Mouse (Mus musculus) limb, embryonic 13.5 days (tissue): Measurements from ENCODE around the gene Gm17428. TPM values are rescaled to one million over a fixed set of nuclear protein-coding genes. Genes with fewer than 3 reads are reported as not detected.
"Not testable (repeated sequence)": the region's sequence is repeated elsewhere in the genome, so short reads cannot be mapped to it uniquely, and the experiment has no call there.

Experiments used
- ATAC-seq: fragments of 200-750 bp; cut with Nextera tagmentation; 2 replicates; pipeline ENCODE4 v1.8.0; 2017; ENCODE audit warnings: low read depth, moderate number of reproducible peaks, moderate TSS enrichment; ENCODE audit not compliant: low FRiP score
- H3K27ac ChIP-seq: fragments of 300-500 bp; sonication (generic); 2 replicates; pipeline ENCODE4 v1.5.1; 2015; ENCODE audit warnings: inconsistent platforms, mild to moderate bottlenecking, moderate library complexity
- H3K27me3 ChIP-seq: fragments of 300-500 bp; sonication (generic); 2 replicates; pipeline ENCODE4 v1.6.1; 2015; ENCODE audit warnings: mild to moderate bottlenecking, inconsistent platforms
- H3K36me3 ChIP-seq: fragments of 300-500 bp; sonication (generic); 2 replicates; pipeline ENCODE4 v1.6.1; 2015; ENCODE audit warnings: inconsistent platforms, mild to moderate bottlenecking, moderate library complexity
- H3K4me1 ChIP-seq: fragments of 300-500 bp; sonication (generic); 2 replicates; pipeline ENCODE4 v1.6.1; 2015; ENCODE audit warnings: inconsistent platforms
- H3K4me2 ChIP-seq: fragments of 300-500 bp; sonication (generic); replicated peaks from 2 replicates; pipeline ENCODE4 v1.6.1; 2015; ENCODE audit warnings: inconsistent platforms, mild to moderate bottlenecking, moderate library complexity
- H3K4me3 ChIP-seq: fragments of 300-500 bp; sonication (generic); 2 replicates; pipeline ENCODE4 v1.5.1; 2015; ENCODE audit warnings: moderate library complexity, mild to moderate bottlenecking, inconsistent platforms
- H3K9ac ChIP-seq: fragments of 300-500 bp; sonication (generic); 2 replicates; pipeline ENCODE4 v1.6.1; 2015; ENCODE audit warnings: mild to moderate bottlenecking, inconsistent platforms
- H3K9me3 ChIP-seq: fragments of 300-500 bp; sonication (generic); 2 replicates; pipeline ENCODE4 v1.6.1; 2016; ENCODE audit warnings: inconsistent platforms
- WGBS: fragments of 180-500 bp; shearing (Covaris S2); methylation state at CpG from one replicate; pipeline ENCODE4 v1.1.7; 2015; 5-methylcytosine and 5-hydroxymethylcytosine counted together
- polyA plus RNA-seq: library from polyadenylated mRNA; unstranded; fragments of >200 nt; fragmentation: Nextera tagmentation; extraction: Ambion mirVana; gene quantifications from 2 replicates; pipeline ENCODE4 v1.2.1, GENCODE M21; 2015

The Gm17428 gene
- polyA plus RNA-seq, 1 experiment from 2014 or later: not detected

- no peaks in the 10 kb centered on the region for H3K9me3 ChIP-seq
- no peak overlapping the region for H3K4me2 ChIP-seq
- H3K4me1 ChIP-seq: peaks cover 10% of the 10 kb centered on the region; the same call in 1 of the 2 replicates
- no peak for ATAC-seq
- H3K4me3 ChIP-seq: no peak overlapping the region
- H3K9ac ChIP-seq: no peak overlapping the region
- H3K27me3 ChIP-seq: peaks cover 7% of the 10 kb centered on the region; the same call in 1 of the 2 replicates
- H3K27ac ChIP-seq: no peak overlapping the region
- H3K36me3 ChIP-seq: no peaks in the 10 kb centered on the region
- 80% methylated on average over 3 of the region's 3 CpGs for WGBS
Measured at GRCm38 (mm10) chr14:54967874-54968273, 8.9 kb upstream of the Gm17428 start.

- H3K27me3 ChIP-seq: peaks cover 7% of the 10 kb centered on the region; the same call in 1 of the 2 replicates
- no peak overlapping the region for H3K9ac ChIP-seq
- ATAC-seq: no peak
- no peaks in the 10 kb centered on the region for H3K9me3 ChIP-seq
- peaks cover 10% of the 10 kb centered on the region; the same call in 1 of the 2 replicates for H3K4me1 ChIP-seq
- no peaks in the 10 kb centered on the region for H3K36me3 ChIP-seq
- no peak overlapping the region for H3K4me2 ChIP-seq
- no peak overlapping the region for H3K27ac ChIP-seq
- no peak overlapping the region for H3K4me3 ChIP-seq
Measured at GRCm38 (mm10) chr14:54968344-54968743, 8.4 kb upstream of the Gm17428 start.

- not testable (repeated sequence) for H3K27me3 ChIP-seq, ATAC-seq, H3K4me2 ChIP-seq, H3K9me3 ChIP-seq, H3K27ac ChIP-seq, H3K4me3 ChIP-seq, H3K9ac ChIP-seq, H3K36me3 ChIP-seq, H3K4me1 ChIP-seq
- 90% methylated on average over 11 of the region's 11 CpGs for WGBS
Measured at GRCm38 (mm10) chr14:54972786-54973185, 3.9 kb upstream of the Gm17428 start.

GRCm38 (mm10) chr14:54974068-54974791 is 2.5 kb upstream of the Gm17428 start:
- H3K27ac ChIP-seq: no peak overlapping the region
- H3K4me3 ChIP-seq: no peak overlapping the region
- WGBS: 76% methylated on average over 6 of the region's 6 CpGs
- no peak for ATAC-seq
- no peaks in the 10 kb centered on the region for H3K4me1 ChIP-seq
- no peaks in the 10 kb centered on the region for H3K36me3 ChIP-seq
- no peaks in the 10 kb centered on the region for H3K9me3 ChIP-seq
- no peak overlapping the region for H3K9ac ChIP-seq
- H3K4me2 ChIP-seq: no peak overlapping the region
- H3K27me3 ChIP-seq: peaks cover 2% of the 10 kb centered on the region; the same call in 1 of the 2 replicates

- WGBS: 85% methylated on average over 8 of the region's 8 CpGs
- peaks cover 2% of the 10 kb centered on the region; the same call in 1 of the 2 replicates for H3K27me3 ChIP-seq
- H3K4me1 ChIP-seq: no peaks in the 10 kb centered on the region
- H3K36me3 ChIP-seq: no peaks in the 10 kb centered on the region
- H3K9ac ChIP-seq: no peak overlapping the region
- no peaks in the 10 kb centered on the region for H3K9me3 ChIP-seq
- ATAC-seq: no peak
- no peak overlapping the region for H3K27ac ChIP-seq
- H3K4me3 ChIP-seq: no peak overlapping the region
- H3K4me2 ChIP-seq: no peak overlapping the region
Measured at GRCm38 (mm10) chr14:54978664-54979063, 1.9 kb downstream of the Gm17428 start.

- ATAC-seq: no peak
- no peak overlapping the region for H3K27ac ChIP-seq
- no peaks in the 10 kb centered on the region for H3K4me1 ChIP-seq
- H3K4me3 ChIP-seq: no peak overlapping the region
- no peak overlapping the region for H3K9ac ChIP-seq
- H3K9me3 ChIP-seq: no peaks in the 10 kb centered on the region
- WGBS: 92% methylated on average over 7 of the region's 7 CpGs
- no peaks in the 10 kb centered on the region; the same call in 1 of the 2 replicates for H3K27me3 ChIP-seq
- H3K4me2 ChIP-seq: no peak overlapping the region
- H3K36me3 ChIP-seq: no peaks in the 10 kb centered on the region
Measured at GRCm38 (mm10) chr14:54981934-54982333, 5.2 kb downstream of the Gm17428 start.

GRCm38 (mm10) chr14:54988350-54988874 is 11.7 kb downstream of the Gm17428 start:
- not testable (repeated sequence) for ATAC-seq, H3K36me3 ChIP-seq, H3K4me3 ChIP-seq, H3K9me3 ChIP-seq, H3K27me3 ChIP-seq, H3K4me1 ChIP-seq, H3K4me2 ChIP-seq, H3K9ac ChIP-seq, H3K27ac ChIP-seq
- WGBS: 95% methylated on average over 9 of the region's 9 CpGs

- Histone ChIP-seq H3K4me2 (no peak overlapping the region), H3K27ac (no peak overlapping the region), H3K4me1 (no peaks in the 10 kb centered on the region), H3K9ac (no peak overlapping the region), H3K36me3 (no peaks in the 10 kb centered on the region), H3K9me3 (no peaks in the 10 kb centered on the region), H3K27me3 (no peaks in the 10 kb centered on the region), H3K4me3 (no peak overlapping the region)
- no peak for ATAC-seq
- WGBS: 90% methylated on average over 13 of the region's 13 CpGs
Measured at GRCm38 (mm10) chr14:54988882-54989281, 12.1 kb downstream of the Gm17428 start.

- H3K27me3 ChIP-seq: no peaks in the 10 kb centered on the region
- no peak for ATAC-seq
- WGBS: 86% methylated on average over 8 of the region's 8 CpGs
Measured at GRCm38 (mm10) chr14:54989886-54990441, 13.2 kb downstream of the Gm17428 start.

GRCm38 (mm10) chr14:54992196-54992595 is 15.5 kb downstream of the Gm17428 start:
- H3K4me1 ChIP-seq: peaks cover 6% of the 10 kb centered on the region; the same call in 1 of the 2 replicates
- no peaks in the 10 kb centered on the region for H3K36me3 ChIP-seq
- no peak overlapping the region for H3K9ac ChIP-seq
- no peak overlapping the region for H3K4me3 ChIP-seq
- H3K27me3 ChIP-seq: no peaks in the 10 kb centered on the region
- no peak overlapping the region for H3K4me2 ChIP-seq
- no peaks in the 10 kb centered on the region for H3K9me3 ChIP-seq
- no peak for ATAC-seq
- H3K27ac ChIP-seq: no peak overlapping the region
- 89% methylated on average over 10 of the region's 10 CpGs for WGBS

More at GRCm38 (mm10) chr14:54989886-54990441, 13.2 kb downstream of the Gm17428 start:
- Histone ChIP-seq H3K9me3 (no peaks in the 10 kb centered on the region), H3K36me3 (no peaks in the 10 kb centered on the region), H3K4me3 (no peak overlapping the region), H3K27ac (no peak overlapping the region), H3K9ac (no peak overlapping the region), H3K4me1 (no peaks in the 10 kb centered on the region; the same call in 1 of the 2 replicates), H3K4me2 (no peak overlapping the region)

GRCm38 (mm10) chr14:54993636-54994035 is 16.9 kb downstream of the Gm17428 start:
- H3K4me1 ChIP-seq: peaks cover 6% of the 10 kb centered on the region; the same call in 1 of the 2 replicates
- 72% methylated on average over 10 of the region's 10 CpGs for WGBS
- no peaks in the 10 kb centered on the region for H3K9me3 ChIP-seq
- no peak overlapping the region for H3K4me2 ChIP-seq
- no peak overlapping the region for H3K27ac ChIP-seq
- no peak overlapping the region for H3K9ac ChIP-seq
- ATAC-seq: no peak
- H3K4me3 ChIP-seq: no peak overlapping the region
- H3K36me3 ChIP-seq: no peaks in the 10 kb centered on the region
- no peaks in the 10 kb centered on the region for H3K27me3 ChIP-seq

- H3K4me2 ChIP-seq: no peak within 1 kb of the TSS
- no peak within 1 kb of the TSS for H3K4me3 ChIP-seq
- H3K27ac ChIP-seq: no peak within 1 kb of the TSS
- no peaks in the 10 kb centered on the region for H3K27me3 ChIP-seq
- ATAC-seq: no peak
- H3K9me3 ChIP-seq: no peaks in the 10 kb centered on the region
- WGBS: 62% methylated on average over 11 of the region's 11 CpGs
- no peak within 1 kb of the TSS for H3K9ac ChIP-seq
- H3K36me3 ChIP-seq: no peaks in the 10 kb centered on the region
- peaks cover 6% of the 10 kb centered on the region; the same call in 1 of the 2 replicates for H3K4me1 ChIP-seq
Measured at GRCm38 (mm10) chr14:54994136-54994868, 17.6 kb downstream of the Gm17428 start, which contains the start of gene Myh7. Gene Myh7 (minus strand): TSS chr14:54994626.
